Mouse (Mus musculus) embryonic fibroblast, embryonic 13.5 days (primary cell): ENCODE measurements around the gene Gsx1. TPM values are rescaled to one million over a fixed set of nuclear protein-coding genes. Genes with fewer than 3 reads are reported as not detected.

Experiments
- H3K27ac ChIP-seq: 2 replicates; pipeline ENCODE4 v1.5.1; 2012; ENCODE audit warnings: low read length, control low read depth, inconsistent platforms; ENCODE audit not compliant: insufficient read depth
- H3K4me1 ChIP-seq: 2 replicates; pipeline ENCODE4 v1.6.1; 2011; ENCODE audit warnings: low read length; ENCODE audit not compliant: control insufficient read depth, insufficient read depth
- H3K4me3 ChIP-seq: 2 replicates; pipeline ENCODE4 v1.5.1; 2011; ENCODE audit warnings: mild to moderate bottlenecking, control low read depth, low read length; ENCODE audit not compliant: insufficient read depth
- CTCF ChIP-seq: IDR thresholded peaks from 2 replicates; pipeline ENCODE4 v1.5.1; 2011; ENCODE audit warnings: mild to moderate bottlenecking, control low read depth, low read length, moderate library complexity, borderline replicate concordance; ENCODE audit not compliant: insufficient read depth
- POLR2A ChIP-seq: IDR thresholded peaks from 2 replicates; pipeline ENCODE4 v1.6.1; 2011; ENCODE audit warnings: low read depth, mild to moderate bottlenecking, control low read depth, low read length, moderate library complexity
- polyA plus RNA-seq: library from polyadenylated mRNA; stranded (reverse); fragments of >200 nt; gene quantifications from 2 replicates; pipeline ENCODE4 v1.2.4, GENCODE M21; 2011; ENCODE audit warnings: low read depth; ENCODE audit not compliant: missing spikeins, insufficient read length

The Gsx1 gene
- polyA plus RNA-seq, 1 experiment: not detected

- H3K4me1 ChIP-seq: no peaks in the 10 kb centered on the region
- H3K27ac ChIP-seq: no peak overlapping the region
- TF ChIP-seq CTCF (no peak), POLR2A (no peak)
- H3K4me3 ChIP-seq: no peak overlapping the region
Observed at GRCm38 (mm10) chr5:147174046-147174445, 14.4 kb upstream of the Gsx1 start.

- Histone ChIP-seq H3K27ac (no peak overlapping the region), H3K4me3 (no peak overlapping the region)
Observed at GRCm38 (mm10) chr5:147185174-147185915, 3.2 kb upstream of the Gsx1 start.

DNA sequence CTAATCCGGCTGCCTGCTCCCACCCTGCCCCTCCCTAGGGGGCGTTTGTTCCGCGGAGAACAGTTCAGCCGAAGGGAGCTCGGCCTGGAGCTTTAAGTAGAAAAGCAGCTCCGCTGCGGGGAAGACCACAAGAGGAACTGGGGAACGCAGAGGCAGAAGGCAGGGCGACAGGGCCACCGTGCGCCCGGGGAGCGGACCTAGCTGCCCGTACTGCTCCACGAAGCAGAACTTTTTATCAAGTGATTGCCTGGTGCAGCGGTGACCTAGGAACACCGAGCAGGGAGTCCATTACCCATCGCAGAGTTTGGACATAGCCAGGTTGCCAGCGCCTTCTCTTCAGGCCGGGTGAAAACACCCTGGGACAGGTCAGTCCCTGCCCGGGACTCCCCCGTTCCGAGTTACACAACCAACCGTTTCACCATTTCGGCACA is 2.5 kb upstream of the Gsx1 start:
- no peak for TF ChIP-seq CTCF
- no peak for TF ChIP-seq POLR2A
- no peak overlapping the region for H3K27ac ChIP-seq
- peak overlapping the region; percentile 7 for H3K4me3 ChIP-seq
- H3K4me1 ChIP-seq: no peaks in the 10 kb centered on the region

More at GRCm38 (mm10) chr5:147185174-147185915, 3.2 kb upstream of the Gsx1 start:
- no peak for TF ChIP-seq CTCF
- TF ChIP-seq POLR2A: no peak
- H3K4me1 ChIP-seq: no peaks in the 10 kb centered on the region

DNA sequence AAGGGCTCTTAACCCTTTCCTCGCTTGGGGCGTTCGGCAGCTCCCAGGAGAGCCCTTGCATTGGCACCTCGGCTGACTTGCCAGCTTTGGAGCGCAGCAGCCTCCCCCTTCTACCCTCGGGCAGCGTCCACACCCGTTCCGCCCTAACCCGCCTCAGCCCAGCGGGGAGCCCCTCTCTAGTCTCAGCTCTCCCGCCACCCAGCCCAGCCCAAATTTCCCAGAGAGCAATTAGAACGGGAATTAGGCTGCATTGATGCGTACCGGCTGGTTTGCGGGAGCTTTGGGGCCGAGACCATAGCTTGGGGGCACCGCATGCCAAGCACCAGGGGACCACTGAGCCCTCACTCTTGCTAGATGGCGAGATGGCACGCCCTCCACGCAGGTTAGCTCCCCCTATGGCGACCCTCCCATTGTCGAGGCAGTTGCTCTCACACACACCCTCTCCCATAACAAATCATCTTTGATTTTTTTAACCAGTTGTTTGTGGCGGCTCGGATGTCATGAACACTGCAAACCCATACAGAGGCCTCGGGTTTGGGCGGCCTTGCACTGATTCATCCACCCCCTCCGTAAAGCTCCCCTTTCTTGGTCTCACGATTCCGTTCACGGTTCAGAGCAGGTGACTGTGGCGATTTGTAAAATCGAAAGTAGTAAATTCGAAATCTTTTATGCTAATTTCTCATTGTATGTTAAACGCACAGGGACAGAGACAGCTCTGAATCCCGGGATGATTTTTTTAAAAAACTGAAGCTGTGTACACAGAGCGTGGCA is 1.5 kb upstream of the Gsx1 start:
- no peaks in the 10 kb centered on the region for H3K4me1 ChIP-seq
- no peak for TF ChIP-seq CTCF
- no peak for TF ChIP-seq POLR2A
- H3K4me3 ChIP-seq: peak overlapping the region; percentile 25; the same call in 1 of the 2 replicates
- H3K27ac ChIP-seq: no peak overlapping the region

DNA sequence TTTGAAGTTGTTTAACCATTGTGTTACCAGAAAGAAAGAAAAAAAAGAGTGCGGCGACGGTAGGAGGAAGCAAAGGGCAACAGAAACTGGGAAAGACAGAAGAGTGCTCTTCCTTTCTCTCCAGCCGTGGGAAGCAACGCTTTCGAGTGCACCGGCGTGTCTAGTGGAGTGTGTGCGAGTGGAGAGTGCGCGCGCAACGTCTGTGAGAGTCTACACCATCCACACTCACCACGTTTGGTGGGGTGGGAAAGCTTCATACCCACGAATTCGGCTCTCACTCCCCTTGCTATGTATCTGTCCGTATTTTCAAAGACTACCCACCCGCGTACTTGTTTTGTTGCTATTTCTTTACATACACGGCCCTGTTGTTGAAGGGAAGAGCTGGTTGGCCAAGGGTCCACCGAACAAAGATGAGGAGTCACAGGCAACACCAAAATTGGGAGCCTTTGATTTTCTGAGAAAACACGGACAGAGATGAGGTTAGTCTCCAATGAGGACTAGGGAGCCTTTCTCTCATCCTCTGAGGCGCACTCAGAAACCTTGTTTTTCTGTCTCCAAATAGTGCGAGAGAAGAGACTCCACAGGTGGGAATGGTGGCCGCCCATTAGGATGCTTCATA is 835 bp upstream of the Gsx1 start:
- Histone ChIP-seq H3K4me1 (no peaks in the 10 kb centered on the region), H3K27ac (no peak overlapping the region), H3K4me3 (peak overlapping the region; percentile 25; the same call in 1 of the 2 replicates)
- no peak for TF ChIP-seq POLR2A
- TF ChIP-seq CTCF: no peak

DNA sequence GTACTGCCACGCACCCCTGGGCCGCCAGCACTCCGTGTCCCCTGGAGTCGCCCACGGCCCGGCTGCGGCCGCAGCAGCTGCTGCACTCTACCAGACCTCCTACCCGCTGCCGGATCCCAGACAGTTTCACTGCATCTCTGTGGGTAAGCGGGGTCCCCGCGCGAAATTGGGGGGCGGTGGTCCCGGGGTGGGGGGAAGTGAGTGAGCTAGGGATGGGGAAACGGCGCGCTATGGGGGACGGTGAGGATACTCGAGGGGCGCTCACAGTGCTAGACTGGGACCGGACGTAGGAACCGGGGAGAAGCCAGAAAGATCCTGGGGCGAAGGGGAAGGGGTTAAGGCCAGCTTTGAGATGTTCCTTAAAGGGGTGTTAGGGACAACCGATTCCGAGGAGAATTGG is 660 bp downstream of the Gsx1 start:
- no peak overlapping the region for H3K4me3 ChIP-seq
- no peak for TF ChIP-seq CTCF
- TF ChIP-seq POLR2A: no peak
- no peak overlapping the region for H3K27ac ChIP-seq
- H3K4me1 ChIP-seq: no peaks in the 10 kb centered on the region

- no peak for TF ChIP-seq CTCF
- TF ChIP-seq POLR2A: no peak
Observed at GRCm38 (mm10) chr5:147189836-147190602, 1.5 kb downstream of the Gsx1 start.

DNA sequence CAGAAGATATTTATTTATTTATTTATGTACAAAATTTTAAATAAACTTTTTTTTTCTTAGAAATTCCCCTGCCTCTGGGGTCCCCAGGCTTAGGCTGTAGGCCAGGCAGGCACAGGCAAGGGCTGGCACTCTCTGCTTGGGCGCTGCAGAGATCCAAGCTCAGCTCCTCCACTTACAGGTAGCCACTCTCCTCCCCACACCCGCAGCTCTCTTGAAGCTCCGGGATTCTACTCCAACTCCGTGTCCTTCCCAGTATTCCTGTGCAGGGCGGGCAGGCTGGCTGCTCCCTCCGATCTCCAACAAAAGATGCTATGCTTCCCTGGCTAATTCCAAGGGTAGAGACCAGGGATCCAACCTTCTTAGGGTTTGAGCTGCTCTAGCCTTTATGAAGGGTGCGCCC is 2.4 kb downstream of the Gsx1 start:
- Histone ChIP-seq H3K4me1 (no peaks in the 10 kb centered on the region), H3K4me3 (no peak overlapping the region), H3K27ac (no peak overlapping the region)
- TF ChIP-seq POLR2A (no peak), CTCF (no peak)

More at GRCm38 (mm10) chr5:147189836-147190602, 1.5 kb downstream of the Gsx1 start:
- no peak overlapping the region for H3K4me3 ChIP-seq
- H3K4me1 ChIP-seq: no peaks in the 10 kb centered on the region
- no peak overlapping the region for H3K27ac ChIP-seq
